Mouse (Mus musculus): ENCODE measurements around the gene Pde3a. TPM values are rescaled to one million over a fixed set of nuclear protein-coding genes. Genes with fewer than 3 reads are reported as not detected.

Pde3a gene
- total RNA-seq, 2 experiments from 2014 or later = 2.2 to 3.1 TPM

- no peak for DNase-seq (ENCODE audit: extremely low spot score in 1 of 2, low spot score in 2 of 2)
- intact Hi-C loops (cut with DNase I) = no loop called here
These were observed 281.8 kb downstream of the Pde3a start for GRCm38 (mm10) chr6:141530865-141531264.

DNA sequence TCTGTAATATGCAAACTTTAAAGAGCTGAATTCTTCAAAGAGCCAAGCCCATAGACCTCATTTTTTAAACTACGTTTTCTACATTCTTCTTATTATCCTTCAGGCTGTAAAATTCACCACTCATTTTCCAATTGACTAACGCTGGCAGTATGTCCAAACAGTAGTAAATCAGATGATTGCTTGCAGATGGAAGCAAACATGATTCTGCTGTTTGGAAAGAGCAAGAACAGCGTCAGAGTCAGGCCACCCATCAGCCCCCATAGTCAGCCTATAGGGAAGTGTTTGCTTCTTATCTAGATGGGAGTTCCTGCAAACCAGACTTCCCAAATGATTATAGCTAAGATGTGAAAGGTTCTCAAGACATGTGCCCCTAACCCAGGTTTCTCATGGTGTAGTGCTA lies 288.2 kb downstream of the Pde3a start:
- intact Hi-C loops (cut with DNase I) = no loop called here
- no peak for DNase-seq (ENCODE audit: extremely low spot score in 1 of 2, low spot score in 2 of 2)

DNA sequence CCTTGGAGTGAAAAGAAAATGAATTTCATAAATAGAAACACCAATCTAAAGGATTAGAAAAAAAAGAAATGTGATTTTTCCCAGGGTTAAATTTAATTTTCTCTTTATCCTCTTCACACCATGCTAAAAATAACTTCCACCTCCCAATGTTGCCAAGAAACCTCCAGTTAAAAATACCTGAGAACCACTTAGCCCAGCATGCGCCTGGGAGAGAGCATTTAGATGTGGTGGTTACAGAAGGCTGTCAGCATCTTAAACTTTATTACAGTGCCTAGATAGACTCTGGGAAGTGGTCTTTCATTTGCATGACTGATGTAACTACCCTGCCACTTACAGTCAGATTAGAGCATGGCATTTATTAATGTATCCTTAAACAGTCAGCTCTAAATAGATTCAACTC lies 292.1 kb downstream of the Pde3a start:
- DNase-seq (ENCODE audit: extremely low spot score in 1 of 2, low spot score in 2 of 2) = no peak
- intact Hi-C loops (cut with DNase I) = no loop called here

GRCm38 (mm10) chr6:141543344-141543743 lies 294.3 kb downstream of the Pde3a start:
- intact Hi-C loops (cut with DNase I) = no loop called here
- DNase-seq (ENCODE audit: extremely low spot score in 1 of 2, low spot score in 2 of 2) = no peak
